Mouse (Mus musculus): Measurements from ENCODE around the gene Hoxb2.

The Hoxb2 gene

DNA sequence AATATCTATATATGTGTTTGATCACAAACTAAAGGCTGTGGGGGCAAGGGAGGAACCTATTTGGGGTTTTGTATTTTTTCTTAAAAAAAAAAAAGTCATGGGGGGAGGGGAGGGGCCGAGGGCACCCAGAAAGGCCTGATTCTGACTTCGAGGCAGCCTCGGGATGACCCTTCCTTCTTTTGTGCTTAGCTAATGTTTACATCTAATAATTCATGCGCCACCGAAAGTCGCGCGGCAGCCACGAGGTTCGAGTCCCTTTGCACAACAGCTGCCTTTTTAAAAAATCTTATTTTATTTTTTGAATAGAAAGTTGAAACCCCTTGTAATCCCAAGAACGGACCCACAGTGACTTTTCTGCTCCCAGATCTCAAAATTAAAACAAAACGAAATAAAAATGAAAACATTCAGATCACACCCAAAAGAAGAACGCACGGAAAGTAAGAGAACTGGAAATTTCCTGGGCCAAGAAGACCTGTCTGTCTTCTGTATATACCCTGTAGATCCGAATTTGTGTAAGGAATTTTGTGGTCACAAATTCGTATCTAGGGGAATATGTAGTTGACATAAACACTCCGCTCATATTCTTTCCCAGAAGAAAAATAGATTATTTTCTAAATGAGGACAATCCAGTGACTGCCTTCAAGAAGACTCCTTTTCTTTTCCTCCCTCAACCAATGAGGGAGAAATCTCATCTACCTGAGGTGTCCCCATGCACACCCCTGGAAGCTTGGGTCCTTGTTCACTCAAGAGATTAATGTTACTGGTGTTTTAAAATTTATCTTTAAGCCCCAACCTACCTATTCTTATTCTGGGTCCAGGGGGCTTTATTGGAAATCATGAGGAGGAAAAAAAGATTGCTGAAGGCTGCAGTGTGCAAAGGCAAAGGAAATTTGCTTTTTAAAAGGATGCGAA lies 33.4 kb upstream of the Hoxb2 start:
- in situ Hi-C loops (cut with MboI) = no loop called here

DNA sequence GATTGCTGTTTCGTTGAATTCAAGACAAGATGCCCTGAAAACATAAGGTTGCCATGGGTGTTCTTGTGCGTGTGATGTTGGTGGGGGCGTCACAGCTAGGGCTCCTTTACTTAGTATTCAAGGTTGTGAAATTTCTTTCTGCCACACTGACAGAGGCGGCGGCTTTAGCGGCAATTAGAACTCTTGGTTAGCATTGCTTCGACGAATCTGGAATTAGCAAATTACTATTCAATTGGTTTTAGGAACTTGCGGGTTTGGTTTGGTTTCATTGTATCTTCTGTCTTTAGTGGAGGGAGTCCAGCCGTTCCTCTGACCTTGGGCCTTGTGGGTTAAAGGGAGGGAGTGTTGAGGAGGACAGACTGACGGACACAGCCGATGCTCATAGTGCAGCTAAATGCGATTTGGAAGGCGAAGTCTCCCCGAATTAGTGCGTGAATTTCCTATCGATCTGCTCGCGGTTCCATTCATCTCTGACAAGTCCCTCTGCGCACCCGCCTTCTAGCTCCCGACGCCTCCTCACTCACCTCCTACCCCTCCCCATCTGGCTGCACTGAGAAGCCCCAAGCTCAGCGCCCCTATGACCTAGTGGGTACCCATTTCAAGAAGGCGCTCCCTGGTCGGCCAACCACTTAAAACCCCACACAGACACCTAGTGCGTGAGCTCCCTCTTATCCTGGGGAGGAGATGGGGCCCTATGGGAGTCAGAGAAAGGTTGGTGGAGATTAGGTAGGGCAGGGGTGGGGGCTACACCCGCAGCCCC lies 32.5 kb upstream of the Hoxb2 start, which contains the start of gene Hoxb4:
Gene Hoxb4, plus strand, starts transcription at position 660 of the 760 bp plus-strand sequence.
- in situ Hi-C loops (cut with MboI) = no loop called here

DNA sequence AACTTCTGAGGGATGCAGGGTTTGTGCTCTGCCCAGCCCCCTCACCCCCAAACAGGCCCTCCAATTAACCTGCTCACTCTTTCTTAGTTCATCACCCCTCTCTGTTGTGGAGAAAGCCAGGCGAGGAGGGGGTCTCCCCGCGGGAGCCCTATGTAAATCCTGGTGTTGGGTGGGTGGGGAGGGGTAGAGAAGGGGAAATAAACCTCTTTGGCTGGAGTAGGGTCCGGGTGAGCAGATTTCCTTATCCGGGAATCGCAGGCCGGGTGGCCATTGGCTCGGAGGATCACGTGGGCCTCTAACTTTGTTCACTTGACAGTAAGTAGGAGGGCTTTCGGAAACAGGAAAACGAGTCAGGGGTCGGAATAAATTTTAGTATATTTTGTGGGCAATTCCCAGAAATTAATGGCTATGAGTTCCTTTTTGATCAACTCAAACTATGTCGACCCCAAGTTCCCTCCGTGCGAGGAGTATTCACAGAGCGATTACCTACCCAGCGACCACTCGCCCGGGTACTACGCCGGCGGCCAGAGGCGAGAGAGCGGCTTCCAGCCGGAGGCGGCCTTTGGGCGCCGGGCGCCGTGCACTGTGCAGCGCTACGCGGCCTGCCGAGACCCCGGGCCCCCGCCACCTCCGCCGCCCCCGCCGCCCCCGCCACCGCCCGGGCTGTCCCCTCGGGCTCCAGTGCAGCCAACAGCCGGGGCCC lies 31.8 kb upstream of the Hoxb2 start:
- in situ Hi-C loops (cut with MboI) = no loop called here

DNA sequence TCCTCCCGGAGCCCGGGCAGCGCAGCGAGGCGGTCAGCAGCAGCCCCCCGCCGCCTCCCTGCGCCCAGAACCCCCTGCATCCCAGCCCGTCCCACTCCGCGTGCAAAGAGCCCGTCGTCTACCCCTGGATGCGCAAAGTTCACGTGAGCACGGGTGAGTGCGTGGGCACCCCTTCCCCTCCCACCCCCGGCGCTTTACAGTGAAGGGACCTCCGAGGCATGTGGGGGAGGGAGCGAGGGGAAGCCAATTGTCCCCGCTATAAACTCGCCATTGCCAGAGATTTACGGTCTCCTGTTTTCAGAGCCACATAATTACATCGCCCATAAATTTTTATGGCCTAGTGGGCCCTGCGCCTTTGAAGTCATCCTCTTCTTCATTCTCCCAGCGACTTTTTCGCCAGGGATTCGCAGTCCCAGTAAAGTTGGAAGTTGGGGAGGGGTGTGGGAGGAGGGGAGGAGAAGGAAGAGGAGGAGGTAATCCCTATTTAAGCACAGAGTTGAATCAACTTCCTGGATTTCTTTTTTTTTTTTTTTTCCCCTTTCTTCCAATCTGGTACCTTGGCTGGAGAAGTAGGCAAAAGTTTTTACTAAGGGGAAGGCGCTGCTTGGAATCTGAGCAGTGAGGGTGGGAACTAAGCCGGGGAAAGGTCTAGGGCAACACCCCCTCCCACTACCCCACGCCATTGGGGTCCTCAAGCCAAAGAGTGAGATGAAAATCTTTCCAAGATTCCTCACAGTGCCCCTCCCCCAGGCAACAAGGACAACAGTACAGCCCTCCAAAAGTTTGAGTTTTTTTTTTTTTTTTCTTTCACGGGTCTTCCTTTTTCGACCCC lies 31.0 kb upstream of the Hoxb2 start:
- in situ Hi-C loops (cut with MboI) = no loop called here

DNA sequence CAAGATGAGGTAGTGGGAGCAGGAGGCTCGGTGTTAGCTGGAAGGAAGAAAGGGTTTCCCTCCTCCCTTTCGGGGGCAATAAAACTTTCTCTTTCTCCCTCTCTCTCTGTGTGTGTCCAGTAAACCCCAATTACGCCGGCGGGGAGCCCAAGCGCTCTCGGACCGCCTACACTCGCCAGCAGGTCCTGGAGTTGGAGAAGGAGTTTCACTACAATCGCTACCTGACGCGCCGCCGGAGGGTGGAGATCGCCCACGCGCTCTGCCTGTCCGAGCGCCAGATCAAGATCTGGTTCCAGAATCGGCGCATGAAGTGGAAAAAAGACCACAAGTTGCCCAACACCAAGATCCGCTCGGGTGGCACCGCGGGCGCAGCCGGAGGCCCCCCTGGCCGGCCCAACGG lies 30.4 kb upstream of the Hoxb2 start:
- in situ Hi-C loops (cut with MboI) = no loop called here

DNA sequence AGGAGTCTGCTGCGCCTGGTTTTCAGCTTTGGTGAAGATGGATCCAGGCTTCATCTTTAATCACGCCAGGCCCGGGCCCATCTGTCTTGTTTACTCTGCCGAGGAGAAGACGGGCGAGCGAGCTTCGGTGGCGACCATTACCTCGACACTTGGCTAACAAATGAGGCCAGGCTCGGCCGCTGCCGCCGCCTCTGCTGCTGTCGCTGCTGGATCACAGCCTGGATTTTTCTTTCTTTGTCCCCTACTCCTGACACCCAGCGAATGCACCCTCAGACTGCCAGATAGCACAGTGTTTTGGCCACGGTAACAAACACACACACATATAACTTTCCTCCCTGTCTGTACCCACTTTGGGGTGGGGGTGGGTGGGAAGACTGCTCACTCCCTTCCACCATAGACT lies 29.6 kb upstream of the Hoxb2 start:
- in situ Hi-C loops (cut with MboI) = no loop called here

DNA sequence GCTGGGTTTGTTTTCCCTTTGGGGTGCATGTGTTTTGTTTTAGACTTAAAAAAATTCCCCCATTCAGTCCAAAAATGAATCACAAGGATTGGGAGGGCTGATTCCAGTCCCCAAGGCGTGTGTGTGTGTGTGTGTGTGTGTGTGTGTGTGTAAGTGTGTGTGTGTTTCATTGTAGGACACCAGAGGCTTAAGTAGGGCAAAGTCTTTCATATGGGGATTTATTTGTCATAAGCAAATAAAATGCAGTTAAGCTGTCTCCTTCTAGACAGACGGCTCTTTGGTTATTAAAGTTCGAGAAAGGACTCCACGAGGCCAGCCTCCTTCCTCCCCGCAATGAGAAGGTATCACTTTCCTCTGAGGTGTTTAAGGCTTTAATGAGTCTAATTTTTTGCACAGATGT lies 28.5 kb upstream of the Hoxb2 start:
- in situ Hi-C loops (cut with MboI) = no loop called here

DNA sequence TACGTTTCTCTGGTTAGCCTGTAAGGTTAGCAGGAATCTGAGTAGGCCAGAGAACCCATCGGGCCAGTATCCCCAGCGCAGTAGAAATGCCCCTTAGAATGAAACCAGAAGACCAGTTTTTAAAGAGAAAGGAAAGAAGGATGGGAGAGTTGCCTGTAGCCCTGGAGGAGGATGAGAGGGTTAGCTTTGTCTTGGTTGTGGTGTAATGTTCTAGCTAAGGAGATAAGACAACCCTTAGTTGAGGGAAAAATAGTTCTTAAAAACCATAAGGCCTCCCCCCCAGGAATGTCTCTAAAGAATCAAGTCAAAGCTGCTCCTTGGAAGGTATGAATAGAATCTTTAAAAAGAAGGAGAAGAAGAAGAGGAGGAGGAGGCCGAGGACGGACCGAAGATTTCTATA lies 27.6 kb upstream of the Hoxb2 start:
- in situ Hi-C loops (cut with MboI) = no loop called here

DNA sequence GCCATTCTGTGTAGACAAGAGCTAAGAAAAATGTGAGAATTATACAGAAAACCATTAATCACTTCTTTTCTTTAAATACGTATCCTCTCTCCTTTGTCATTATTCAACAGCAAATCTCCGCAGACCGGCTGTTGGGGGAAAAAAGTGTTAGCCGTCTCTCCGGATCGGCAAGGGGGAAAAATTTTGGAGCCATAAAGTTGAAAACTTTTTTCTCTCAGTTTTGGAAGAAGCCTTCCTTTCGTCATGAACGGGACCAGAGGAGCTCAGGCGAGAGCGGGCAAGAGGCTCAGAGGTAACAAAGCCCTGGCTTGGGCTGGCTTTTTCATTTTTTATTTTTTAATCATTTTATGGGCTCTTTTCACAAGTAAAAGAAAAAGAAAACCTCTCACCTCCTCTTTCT lies 27.2 kb upstream of the Hoxb2 start, which contains the start of gene Hoxb3:
Gene Hoxb3, plus strand, starts transcription at position 173 of the 400 bp plus-strand sequence.
- in situ Hi-C loops (cut with MboI) = no loop called here

DNA sequence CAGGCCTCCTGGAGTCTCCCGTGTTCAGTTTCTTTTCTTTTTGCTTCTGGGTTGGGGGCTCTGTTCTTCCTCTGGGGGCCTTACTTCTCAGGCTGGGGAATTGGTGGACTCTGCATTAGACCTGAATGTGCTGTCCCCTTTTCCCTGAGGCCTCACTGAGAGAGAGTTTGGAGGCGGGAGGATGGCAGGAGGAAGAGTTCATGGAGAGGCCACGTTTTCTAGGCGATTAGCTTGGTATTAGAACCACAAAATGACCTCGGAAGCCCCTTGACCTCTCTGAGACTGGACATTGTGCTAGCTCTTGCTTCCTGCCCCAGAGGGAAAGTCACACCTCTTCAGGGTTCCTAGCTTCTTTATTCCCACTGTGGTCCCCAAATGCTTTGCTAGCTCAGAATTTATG lies 26.2 kb upstream of the Hoxb2 start:
- in situ Hi-C loops (cut with MboI) = no loop called here

DNA sequence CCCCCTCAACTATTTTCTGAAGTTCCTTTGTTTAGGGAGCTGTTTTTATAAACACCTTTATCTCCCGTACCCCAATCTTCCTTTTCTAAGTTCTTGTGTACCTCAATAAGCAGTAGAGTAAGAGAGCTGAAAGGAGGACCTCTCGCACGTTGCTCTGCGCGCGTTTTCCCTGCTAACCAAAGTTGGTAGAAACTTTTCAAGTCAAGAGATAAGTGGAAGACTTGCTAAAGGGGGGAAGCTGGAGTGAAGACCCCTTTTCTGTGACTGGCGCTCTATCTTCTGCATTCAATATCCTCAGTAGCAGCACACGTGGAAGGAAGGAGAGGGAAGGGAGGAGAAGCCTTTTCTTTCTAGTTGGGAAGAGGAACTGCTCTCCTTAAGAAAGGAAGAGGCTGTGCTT lies 25.4 kb upstream of the Hoxb2 start:
- in situ Hi-C loops (cut with MboI) = no loop called here

DNA sequence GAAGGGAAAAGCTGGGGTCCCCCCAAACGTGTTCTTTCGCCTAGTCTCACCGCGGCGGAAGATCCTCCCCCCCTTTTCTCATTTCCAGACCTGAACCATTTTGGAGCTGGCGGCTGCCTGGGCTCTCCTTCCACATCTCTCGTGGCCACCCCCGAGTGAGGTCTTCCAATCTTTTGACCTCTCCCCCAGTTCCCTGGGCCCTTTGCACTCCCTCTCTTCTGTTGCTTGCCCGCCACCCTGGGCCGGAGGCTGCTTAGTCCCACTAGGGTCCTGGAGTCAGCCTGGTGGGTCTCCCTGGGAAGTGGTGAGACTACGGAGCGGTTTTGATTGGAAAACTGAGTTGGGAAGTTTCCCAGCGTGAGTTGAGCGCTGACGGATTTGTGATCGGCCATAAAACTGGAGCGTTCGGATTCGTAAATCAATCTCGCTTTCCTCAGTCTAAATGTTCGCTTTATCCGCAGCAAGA lies 24.5 kb upstream of the Hoxb2 start:
- in situ Hi-C loops (cut with MboI) = no loop called here

DNA sequence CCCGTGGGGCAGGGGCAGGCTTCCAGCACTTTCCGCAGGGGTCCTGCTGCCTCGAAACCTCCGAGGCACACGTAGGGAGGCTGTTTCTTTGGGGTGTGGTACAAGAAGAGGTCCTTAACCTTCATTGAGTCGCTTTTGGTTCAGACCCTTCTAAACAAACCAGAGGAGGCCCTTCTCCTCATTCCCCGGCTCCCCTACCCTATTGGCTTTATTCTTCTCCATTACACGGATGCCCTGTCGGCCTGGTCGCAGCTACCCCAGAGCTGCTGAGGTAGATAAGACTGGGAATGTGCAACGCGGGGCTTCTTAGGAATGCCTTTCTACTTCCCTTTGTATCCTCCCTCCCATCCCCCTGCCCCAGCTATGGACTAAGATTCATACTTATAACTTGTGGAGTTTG lies 23.6 kb upstream of the Hoxb2 start:
- in situ Hi-C loops (cut with MboI) = no loop called here

DNA sequence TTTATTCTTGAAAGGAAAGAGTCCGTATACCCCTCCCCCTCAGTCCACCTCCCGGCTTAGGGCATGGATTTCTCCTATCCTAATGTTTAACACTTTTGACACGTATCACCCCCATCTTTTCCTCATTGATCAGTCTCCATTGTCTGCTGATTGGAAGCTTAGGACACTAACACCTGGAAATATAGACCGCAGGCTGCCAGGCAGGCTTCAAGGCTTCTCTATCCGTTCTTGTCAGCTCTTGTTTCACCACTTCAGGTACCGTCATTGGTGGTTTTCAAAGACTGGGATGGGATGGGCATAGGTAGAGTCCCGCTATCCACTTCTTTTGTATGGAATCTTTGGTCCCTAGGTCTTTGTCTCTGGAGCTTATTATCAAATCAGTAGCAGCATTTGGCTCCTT lies 23.2 kb upstream of the Hoxb2 start:
- in situ Hi-C loops (cut with MboI) = no loop called here

DNA sequence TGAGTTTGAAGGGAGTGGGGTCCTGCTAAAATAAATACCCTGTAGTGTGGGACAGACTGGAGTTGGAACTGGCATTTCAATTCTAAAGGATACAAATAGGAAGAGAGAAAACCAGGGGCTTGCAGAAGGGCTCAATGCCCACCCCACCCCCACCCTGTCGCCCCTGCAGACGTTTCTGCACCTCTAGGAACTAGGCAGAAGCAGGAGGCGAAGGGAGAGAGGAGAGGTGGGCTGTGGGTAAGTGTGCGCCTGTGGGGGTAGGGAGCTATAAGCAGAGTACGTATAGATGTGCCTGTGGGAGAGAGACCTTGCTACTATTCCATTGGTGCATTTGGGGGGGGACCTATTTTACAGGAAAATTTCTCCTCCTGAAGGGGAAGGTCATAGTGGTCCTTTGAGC lies 22.6 kb upstream of the Hoxb2 start:
- in situ Hi-C loops (cut with MboI) = no loop called here

DNA sequence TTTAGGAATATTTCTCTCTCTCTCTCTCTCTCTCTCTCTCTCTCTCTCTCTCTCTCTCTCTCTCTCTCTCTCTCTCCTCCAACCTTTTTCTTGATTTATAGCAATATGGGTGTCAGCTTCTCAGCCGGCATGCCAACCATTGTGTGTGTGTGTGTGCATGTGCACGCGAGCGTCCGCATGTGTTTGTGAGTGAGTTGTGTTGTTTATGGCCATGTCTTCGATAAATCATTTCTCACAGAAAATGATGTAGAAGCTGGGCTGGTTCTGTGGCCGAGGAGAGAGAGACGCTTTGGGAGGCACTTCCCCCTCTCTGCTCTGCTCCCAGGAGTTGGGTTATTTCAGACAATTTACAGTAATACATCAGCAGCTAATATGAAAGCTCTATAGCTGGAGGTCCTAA lies 21.7 kb upstream of the Hoxb2 start:
- in situ Hi-C loops (cut with MboI) = no loop called here

DNA sequence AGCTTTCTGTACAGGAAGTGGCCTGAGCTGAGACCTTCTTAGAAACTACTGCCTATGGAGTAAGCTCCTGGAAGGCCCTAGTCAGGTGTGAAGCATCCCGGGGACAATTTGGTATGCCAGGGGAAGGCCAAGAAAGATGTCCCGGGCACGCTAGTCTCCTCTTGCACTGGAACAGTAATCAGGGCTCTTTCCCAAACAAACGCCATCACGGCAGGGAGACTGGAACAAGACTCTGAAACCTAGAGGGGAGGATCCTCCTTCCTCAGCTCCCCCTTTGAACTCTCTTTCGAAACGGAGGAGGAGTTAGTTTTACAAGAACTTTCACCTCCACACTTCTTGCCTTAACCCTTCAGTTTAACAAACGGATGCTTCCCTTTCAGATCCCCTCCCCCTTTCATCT lies 18.2 kb upstream of the Hoxb2 start:
- in situ Hi-C loops (cut with MboI) = no loop called here

DNA sequence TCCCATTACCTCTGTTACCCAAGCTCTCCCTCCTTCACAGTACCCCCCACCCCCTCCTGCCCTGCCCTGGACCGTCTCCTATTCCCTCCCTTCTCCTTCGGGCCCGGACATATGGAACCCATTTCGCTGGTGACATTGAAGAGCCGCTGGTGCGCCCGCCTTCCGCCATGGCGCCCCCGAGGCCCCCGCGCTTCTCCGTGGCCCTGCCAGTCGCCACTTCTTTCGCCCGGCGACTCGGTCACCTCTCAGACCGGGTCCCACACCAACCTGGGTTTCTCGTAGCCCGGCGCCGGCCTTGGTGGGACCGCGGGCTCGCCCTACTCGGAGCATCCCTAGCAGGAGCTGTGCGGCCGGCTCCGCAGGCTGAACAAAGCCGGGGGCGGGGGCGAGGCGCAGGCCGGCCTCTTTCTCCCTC lies 17.7 kb upstream of the Hoxb2 start:
- in situ Hi-C loops (cut with MboI) = no loop called here

DNA sequence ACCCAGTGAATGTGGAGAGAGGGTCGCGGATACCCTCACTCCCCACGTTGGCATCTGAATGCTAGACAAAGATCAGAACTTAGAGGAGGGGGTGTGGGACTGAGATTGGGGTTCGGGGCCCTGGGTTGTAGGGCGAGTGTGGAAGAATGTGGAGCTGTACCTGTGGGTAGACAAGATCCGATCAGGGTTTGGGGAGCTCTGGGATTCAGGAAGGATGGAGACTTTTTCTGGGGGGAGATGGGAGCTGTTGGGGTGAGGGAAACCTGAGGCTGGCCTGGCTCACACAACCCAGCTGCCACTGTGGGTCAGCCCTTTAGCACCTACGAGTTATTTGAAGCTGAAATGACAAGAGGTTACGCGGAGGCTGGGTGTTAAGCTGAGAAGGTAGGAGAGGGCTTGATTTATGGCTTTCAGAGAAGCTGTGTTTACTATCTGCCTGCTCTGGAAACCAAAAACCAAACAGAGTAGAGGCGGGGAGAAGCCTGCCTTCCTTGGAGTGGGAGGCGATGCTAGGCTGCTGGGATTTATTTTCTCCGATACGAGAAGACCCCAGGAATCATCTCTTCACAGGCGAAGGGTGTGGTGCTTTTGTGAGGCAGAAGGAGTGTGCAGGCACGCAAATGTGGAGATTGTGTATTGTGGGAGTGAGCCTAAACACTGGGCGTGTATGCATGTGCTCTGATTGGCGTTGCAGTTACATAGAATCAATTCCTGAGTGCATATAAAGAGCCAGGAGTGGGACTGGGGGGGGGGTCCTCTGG lies 16.9 kb upstream of the Hoxb2 start:
- in situ Hi-C loops (cut with MboI) = no loop called here

DNA sequence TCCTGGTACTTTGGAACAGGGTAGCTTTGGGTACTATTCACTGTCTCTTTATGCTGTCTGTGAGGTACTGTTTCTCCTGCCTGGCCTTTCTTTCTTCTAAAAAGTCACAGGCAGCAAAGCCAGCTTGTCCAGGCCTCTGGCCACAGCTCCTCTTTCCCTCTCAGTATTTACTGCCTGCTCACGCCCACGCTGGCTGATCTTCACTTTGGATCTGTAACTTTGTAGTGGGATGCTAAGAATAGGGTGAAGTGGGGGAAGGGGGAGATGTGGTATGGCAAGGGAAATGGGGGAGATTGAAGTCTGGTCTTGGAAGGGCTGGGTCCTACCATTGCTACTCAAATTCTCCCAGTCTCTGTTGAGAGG lies 16.3 kb upstream of the Hoxb2 start:
- in situ Hi-C loops (cut with MboI) = no loop called here

DNA sequence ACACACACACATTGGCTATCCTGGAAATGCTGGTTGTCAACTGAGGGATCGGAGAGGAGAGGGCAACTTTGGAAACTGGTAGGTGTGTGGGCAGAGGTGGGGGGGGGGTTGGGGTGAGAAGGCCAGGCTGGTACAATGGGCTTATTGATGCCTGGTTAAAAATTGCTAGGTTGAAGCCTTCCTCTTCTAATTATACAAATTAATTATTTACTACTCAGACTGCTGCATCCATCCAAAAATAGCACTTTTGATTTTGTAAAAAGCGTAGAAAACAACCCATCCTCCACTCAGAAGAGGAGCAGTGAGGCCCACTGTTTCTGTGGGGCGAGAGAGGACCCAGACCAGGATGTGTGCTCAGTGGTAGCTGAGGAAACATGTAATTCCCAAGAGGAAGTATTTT lies 15.3 kb upstream of the Hoxb2 start:
- in situ Hi-C loops (cut with MboI) = no loop called here
